Mouse (Mus musculus) forebrain, embryonic 13.5 days (tissue): Measurements from ENCODE around the gene Adprh. TPM values are rescaled to one million over a fixed set of nuclear protein-coding genes. Genes with fewer than 3 reads are reported as not detected.
"Not testable (repeated sequence)": the region's sequence is repeated elsewhere in the genome, so short reads cannot be mapped to it uniquely, and the experiment has no call there.

ENCODE experiments used
- ATAC-seq: fragments of 200-750 bp; cut with Nextera tagmentation; 2 replicates; pipeline ENCODE4 v1.8.0; 2017
- H3K27ac ChIP-seq: fragments of 300-500 bp; sonication (generic); 2 replicates; pipeline ENCODE4 v1.5.1; 2015; ENCODE audit warnings: inconsistent platforms, mild to moderate bottlenecking, moderate library complexity
- H3K27me3 ChIP-seq: fragments of 300-500 bp; sonication (generic); 2 replicates; pipeline ENCODE4 v1.6.1; 2015; ENCODE audit warnings: mild to moderate bottlenecking, inconsistent platforms
- H3K36me3 ChIP-seq: fragments of 300-500 bp; sonication (generic); 2 replicates; pipeline ENCODE4 v1.6.1; 2015; ENCODE audit warnings: mild to moderate bottlenecking, inconsistent platforms; ENCODE audit not compliant: poor library complexity, severe bottlenecking
- H3K4me1 ChIP-seq: fragments of 300-500 bp; sonication (generic); 2 replicates; pipeline ENCODE4 v1.6.1; 2015; ENCODE audit warnings: inconsistent platforms
- H3K4me2 ChIP-seq: fragments of 300-500 bp; sonication (generic); 2 replicates; pipeline ENCODE4 v1.6.1; 2015; ENCODE audit warnings: inconsistent platforms, mild to moderate bottlenecking, moderate library complexity
- H3K4me3 ChIP-seq: fragments of 300-500 bp; sonication (generic); 2 replicates; pipeline ENCODE4 v1.5.1; 2015; ENCODE audit warnings: mild to moderate bottlenecking, inconsistent platforms
- H3K9ac ChIP-seq: fragments of 300-500 bp; sonication (generic); 2 replicates; pipeline ENCODE4 v1.6.1; 2015; ENCODE audit warnings: mild to moderate bottlenecking, inconsistent platforms
- H3K9me3 ChIP-seq: fragments of 300-500 bp; sonication (generic); replicated peaks from 2 replicates; pipeline ENCODE4 v1.6.1; 2016; ENCODE audit warnings: inconsistent platforms
- WGBS: fragments of 180-500 bp; shearing (Covaris S2); methylation state at CpG from one replicate; pipeline ENCODE4 v1.1.7; 2015; 5-methylcytosine and 5-hydroxymethylcytosine counted together
- polyA plus RNA-seq: library from polyadenylated mRNA; unstranded; fragments of >200 nt; fragmentation: Nextera tagmentation; extraction: Ambion mirVana; gene quantifications from 2 replicates; pipeline ENCODE4 v1.2.1, GENCODE M21; 2015

Adprh gene
- polyA plus RNA-seq, 1 experiment from 2014 or later: 145 TPM

GRCm38 (mm10) chr16:38448458-38448857 is 4.0 kb downstream of the Adprh start:
- no peak for ATAC-seq
- H3K4me2 ChIP-seq: no peak overlapping the region
- H3K4me3 ChIP-seq: no peak overlapping the region
- H3K9me3 ChIP-seq: no peaks in the 10 kb centered on the region
- 95% methylated on average over 12 of the region's 12 CpGs for WGBS
- H3K36me3 ChIP-seq: peaks cover 71% of the 10 kb centered on the region
- no peak overlapping the region for H3K9ac ChIP-seq
- H3K4me1 ChIP-seq: peaks cover 19% of the 10 kb centered on the region
- no peak overlapping the region for H3K27ac ChIP-seq
- H3K27me3 ChIP-seq: no peaks in the 10 kb centered on the region

GRCm38 (mm10) chr16:38447366-38447765 is 5.1 kb downstream of the Adprh start:
- Histone ChIP-seq H3K9ac (no peak overlapping the region), H3K4me1 (peaks cover 16% of the 10 kb centered on the region), H3K4me3 (no peak overlapping the region), H3K27ac (no peak overlapping the region), H3K4me2 (no peak overlapping the region), H3K9me3 (no peaks in the 10 kb centered on the region), H3K36me3 (peaks cover 81% of the 10 kb centered on the region), H3K27me3 (no peaks in the 10 kb centered on the region)
- WGBS: 88% methylated on average over 21 of the region's 21 CpGs
- ATAC-seq: no peak

GRCm38 (mm10) chr16:38446141-38446540 is 6.4 kb downstream of the Adprh start:
- H3K36me3 ChIP-seq: peaks cover 85% of the 10 kb centered on the region
- H3K9me3 ChIP-seq: not testable (repeated sequence)

GRCm38 (mm10) chr16:38445576-38445975 is 6.9 kb downstream of the Adprh start:
- no peaks in the 10 kb centered on the region for H3K9me3 ChIP-seq
- ATAC-seq: no peak
- H3K36me3 ChIP-seq: peaks cover 84% of the 10 kb centered on the region
- H3K27ac ChIP-seq: no peak overlapping the region
- H3K4me2 ChIP-seq: no peak overlapping the region
- 95% methylated on average over 20 of the region's 20 CpGs for WGBS
- no peak overlapping the region for H3K4me3 ChIP-seq
- no peak overlapping the region for H3K9ac ChIP-seq
- H3K4me1 ChIP-seq: 0 out of 2 replicates have a peak, but pooled peaks cover 5% of the 10 kb centered on the region
- no peaks in the 10 kb centered on the region for H3K27me3 ChIP-seq

More at GRCm38 (mm10) chr16:38446141-38446540, 6.4 kb downstream of the Adprh start:
- WGBS: 98% methylated on average over 2 of the region's 2 CpGs
- not testable (repeated sequence) for H3K27ac ChIP-seq, H3K27me3 ChIP-seq, H3K4me2 ChIP-seq, H3K9ac ChIP-seq, H3K4me3 ChIP-seq, ATAC-seq, H3K4me1 ChIP-seq

GRCm38 (mm10) chr16:38445046-38445445 is 7.5 kb downstream of the Adprh start:
- Histone ChIP-seq H3K4me1 (0 out of 2 replicates have a peak, but pooled peaks cover 2% of the 10 kb centered on the region), H3K36me3 (peaks cover 79% of the 10 kb centered on the region), H3K4me2 (no peak overlapping the region), H3K27ac (no peak overlapping the region), H3K4me3 (no peak overlapping the region), H3K9ac (no peak overlapping the region), H3K9me3 (no peaks in the 10 kb centered on the region), H3K27me3 (no peaks in the 10 kb centered on the region)
- ATAC-seq: no peak
- 91% methylated on average over 1 of the region's 1 CpGs for WGBS

- 92% methylated on average over 7 of the region's 7 CpGs for WGBS
These were observed 8.6 kb downstream of the Adprh start for GRCm38 (mm10) chr16:38443721-38444464.

GRCm38 (mm10) chr16:38442216-38442615 is 10.3 kb downstream of the Adprh start:
- no peak overlapping the region for H3K4me2 ChIP-seq
- H3K27ac ChIP-seq: no peak overlapping the region
- H3K27me3 ChIP-seq: no peaks in the 10 kb centered on the region
- ATAC-seq: no peak
- no peaks in the 10 kb centered on the region for H3K4me1 ChIP-seq
- H3K9ac ChIP-seq: no peak overlapping the region
- no peak overlapping the region for H3K4me3 ChIP-seq
- 90% methylated on average over 8 of the region's 8 CpGs for WGBS
- H3K36me3 ChIP-seq: peaks cover 52% of the 10 kb centered on the region
- no peaks in the 10 kb centered on the region for H3K9me3 ChIP-seq

More at GRCm38 (mm10) chr16:38443721-38444464, 8.6 kb downstream of the Adprh start:
- Histone ChIP-seq H3K27me3 (no peaks in the 10 kb centered on the region), H3K27ac (no peak overlapping the region), H3K9ac (no peak overlapping the region), H3K4me2 (no peak overlapping the region), H3K4me3 (no peak overlapping the region), H3K9me3 (no peaks in the 10 kb centered on the region), H3K36me3 (peaks cover 68% of the 10 kb centered on the region), H3K4me1 (no peaks in the 10 kb centered on the region)
- ATAC-seq: no peak

GRCm38 (mm10) chr16:38441611-38442010 is 10.9 kb downstream of the Adprh start:
- 93% methylated on average over 5 of the region's 5 CpGs for WGBS
- no peak overlapping the region for H3K9ac ChIP-seq
- no peak overlapping the region for H3K4me3 ChIP-seq
- no peaks in the 10 kb centered on the region for H3K27me3 ChIP-seq
- no peaks in the 10 kb centered on the region for H3K4me1 ChIP-seq
- H3K27ac ChIP-seq: no peak overlapping the region
- no peaks in the 10 kb centered on the region for H3K9me3 ChIP-seq
- no peak overlapping the region for H3K4me2 ChIP-seq
- no peak for ATAC-seq
- H3K36me3 ChIP-seq: peaks cover 46% of the 10 kb centered on the region

- ATAC-seq: no peak
- Histone ChIP-seq H3K4me2 (no peak overlapping the region), H3K4me1 (no peaks in the 10 kb centered on the region), H3K9ac (no peak overlapping the region), H3K27ac (no peak overlapping the region), H3K27me3 (no peaks in the 10 kb centered on the region), H3K36me3 (peaks cover 34% of the 10 kb centered on the region), H3K9me3 (no peaks in the 10 kb centered on the region), H3K4me3 (no peak overlapping the region)
- 88% methylated on average over 6 of the region's 6 CpGs for WGBS
These were observed 12.1 kb downstream of the Adprh start for GRCm38 (mm10) chr16:38440403-38440802.

- no peak for ATAC-seq
- no peak overlapping the region for H3K9ac ChIP-seq
- H3K36me3 ChIP-seq: peaks cover 21% of the 10 kb centered on the region
- no peak overlapping the region for H3K27ac ChIP-seq
- WGBS: 82% methylated on average over 1 of the region's 1 CpGs
- no peaks in the 10 kb centered on the region for H3K27me3 ChIP-seq
- no peak overlapping the region for H3K4me2 ChIP-seq
- H3K9me3 ChIP-seq: no peaks in the 10 kb centered on the region
- no peak overlapping the region for H3K4me3 ChIP-seq
- no peaks in the 10 kb centered on the region for H3K4me1 ChIP-seq
These were observed 13.3 kb downstream of the Adprh start for GRCm38 (mm10) chr16:38439190-38439589.

- H3K27me3 ChIP-seq: no peaks in the 10 kb centered on the region
- H3K27ac ChIP-seq: no peak overlapping the region
- no peaks in the 10 kb centered on the region for H3K4me1 ChIP-seq
- no peak overlapping the region for H3K4me2 ChIP-seq
- H3K4me3 ChIP-seq: no peak overlapping the region
- no peak overlapping the region for H3K9ac ChIP-seq
- no peak for ATAC-seq
- H3K9me3 ChIP-seq: no peaks in the 10 kb centered on the region
- 85% methylated on average over 4 of the region's 4 CpGs for WGBS
- H3K36me3 ChIP-seq: no peaks in the 10 kb centered on the region
These were observed 18.2 kb downstream of the Adprh start for GRCm38 (mm10) chr16:38434295-38434795.

GRCm38 (mm10) chr16:38433514-38433913 is 19.0 kb downstream of the Adprh start:
- Histone ChIP-seq H3K27me3 (no peaks in the 10 kb centered on the region), H3K9me3 (no peaks in the 10 kb centered on the region)
- WGBS: 89% methylated on average over 8 of the region's 8 CpGs

More at GRCm38 (mm10) chr16:38433514-38433913, 19.0 kb downstream of the Adprh start:
- Histone ChIP-seq H3K9ac (no peak overlapping the region), H3K4me2 (no peak overlapping the region), H3K27ac (no peak overlapping the region), H3K36me3 (no peaks in the 10 kb centered on the region), H3K4me3 (no peak overlapping the region), H3K4me1 (no peaks in the 10 kb centered on the region)
- ATAC-seq: no peak
